Comparison of ENCODE assay signal across 7 mouse cellular contexts in the genomic region with DNA sequence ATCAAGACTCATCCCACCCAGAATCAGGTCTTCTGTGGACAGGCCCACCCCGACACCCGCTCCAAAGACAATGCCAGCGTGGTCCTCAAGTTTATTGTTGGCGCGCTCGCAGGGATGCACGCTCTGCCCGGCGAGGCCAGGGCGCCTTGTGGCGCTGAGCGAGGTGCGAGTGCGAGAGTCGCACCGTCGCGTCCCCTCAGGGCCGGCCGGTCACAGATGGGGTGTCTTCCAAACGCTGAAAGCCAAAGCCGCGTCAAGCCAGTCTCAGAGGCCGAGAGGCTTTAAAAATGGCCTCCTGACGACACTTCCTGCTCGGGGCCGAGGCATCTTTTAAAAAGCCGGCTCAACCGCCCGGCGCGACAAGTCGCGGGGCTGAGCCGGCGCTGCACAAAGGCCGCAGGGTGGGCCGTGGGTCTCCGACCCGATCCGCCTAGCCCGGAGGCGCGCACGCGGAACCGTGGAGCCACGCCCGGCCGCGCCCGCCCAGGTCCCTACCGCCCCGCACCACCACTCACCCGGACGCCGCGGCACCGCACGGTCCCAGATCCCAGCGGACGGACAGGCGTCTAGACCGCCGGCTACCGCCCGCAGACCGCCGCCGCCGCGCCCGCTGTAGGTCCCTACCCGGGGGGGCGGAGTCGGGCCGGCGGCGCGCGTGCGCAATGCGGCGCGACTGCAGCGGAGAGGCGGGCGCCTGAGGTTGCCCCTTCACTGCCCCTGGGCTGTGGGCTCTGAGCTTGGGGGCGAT. TPM values are rescaled to one million over a fixed set of nuclear protein-coding genes. Genes with fewer than 3 reads are reported as not detected.
DNase-seq lines count a peak whose midpoint lies in the region; ATAC-seq and TF ChIP-seq lines count a peak whose summit lies in the region.

A gene (minus strand): TSS at position 663 of the 748 bp plus-strand sequence.

- peak within 1 kb of the TSS; percentile 44 for H3K4me2 ChIP-seq in limb, embryonic 11.5 days (ENCODE audit: low read depth, severe bottlenecking)
- peak within 1 kb of the TSS; percentile 71 for H3K4me2 ChIP-seq in midbrain, embryonic 12.5 days (replicated peaks)

- H3K9me3 ChIP-seq in limb, embryonic 11.5 days (ENCODE audit: control insufficient read depth, low read length): no peaks in the 10 kb centered on the region
- H3K9me3 ChIP-seq in midbrain, embryonic 12.5 days: no peaks in the 10 kb centered on the region

- under 1% methylated on average over 57 of the region's 89 CpGs for WGBS in limb, embryonic 11.5 days
- WGBS in midbrain, embryonic 12.5 days: under 1% methylated on average over 83 of the region's 89 CpGs
- WGBS in small intestine, adult 2 months: under 1% methylated on average over 87 of the region's 89 CpGs

- peak within 1 kb of the TSS; percentile 62 for H3K4me3 ChIP-seq in limb, embryonic 11.5 days (ENCODE audit: low read depth, low read length)
- peak within 1 kb of the TSS; percentile 76 for H3K4me3 ChIP-seq in midbrain, embryonic 12.5 days
- peak within 1 kb of the TSS; percentile 76 for H3K4me3 ChIP-seq in small intestine, adult 2 months (ENCODE audit: low read depth, low read length)

- TF ChIP-seq CTCF in small intestine, adult 2 months (IDR thresholded peaks at IDR 0.05; ENCODE audit: extremely low read depth, insufficient read length, insufficient replicate concordance, low read depth, low read length): no peak

- peak; percentile 88 to 93 for DNase-seq in adrenal gland, postnatal 36 days
- peak; percentile 87 for DNase-seq in embryo, embryonic 9.5 days (ENCODE audit: extremely low spot score)
- peak; percentile 84 to 85 for DNase-seq in heart, adult 18-20 months
- DNase-seq in kidney, adult 18-20 months: peak; percentile 79
- peak; percentile 87 for DNase-seq in limb, embryonic 11.5 days (ENCODE audit: low spot score)

- H3K27ac ChIP-seq in limb, embryonic 11.5 days (replicated peaks; ENCODE audit: low read depth, low read length): peak within 1 kb of the TSS; percentile 69; the same call in 1 of the 2 replicates
- H3K27ac ChIP-seq in midbrain, embryonic 12.5 days (replicated peaks): peak within 1 kb of the TSS; percentile 92
- H3K27ac ChIP-seq in small intestine, adult 2 months (ENCODE audit: insufficient read depth, low read depth, low read length): no peak within 1 kb of the TSS

- H3K4me1 ChIP-seq in limb, embryonic 11.5 days (ENCODE audit: control insufficient read depth, insufficient read depth, low read length): no peaks in the 10 kb centered on the region
- H3K4me1 ChIP-seq in midbrain, embryonic 12.5 days: peaks cover 16% of the 10 kb centered on the region
- peaks cover 3% of the 10 kb centered on the region for H3K4me1 ChIP-seq in small intestine, adult 2 months (ENCODE audit: control insufficient read depth, insufficient read depth, insufficient read length, low read length)

- ATAC-seq in limb, embryonic 11.5 days (ENCODE audit: insufficient number of reproducible peaks, low FRiP score, low TSS enrichment, low read depth): peak; percentile 93
- peak; percentile 97 for ATAC-seq in midbrain, embryonic 12.5 days (ENCODE audit: low FRiP score, low read depth)

- H3K27me3 ChIP-seq in limb, embryonic 11.5 days (ENCODE audit: control insufficient read depth, insufficient read depth, low read length): no peaks in the 10 kb centered on the region
- H3K27me3 ChIP-seq in midbrain, embryonic 12.5 days: 0 out of 2 replicates have a peak, but pooled peaks cover 2% of the 10 kb centered on the region
- no peaks in the 10 kb centered on the region for H3K27me3 ChIP-seq in small intestine, adult 2 months (ENCODE audit: control insufficient read depth, insufficient read depth, low read length)

- TF ChIP-seq POLR2A in small intestine, adult 2 months (IDR thresholded peaks at IDR 0.05; ENCODE audit: low read depth, low read length): no peak

- peak within 1 kb of the TSS; percentile 94 for H3K9ac ChIP-seq in limb, embryonic 11.5 days (ENCODE audit: low read length)
- peak within 1 kb of the TSS; percentile 87 for H3K9ac ChIP-seq in midbrain, embryonic 12.5 days (replicated peaks)

- peaks cover 18% of the 10 kb centered on the region for H3K36me3 ChIP-seq in limb, embryonic 11.5 days (ENCODE audit: control insufficient read depth, insufficient read depth, low read length)
- H3K36me3 ChIP-seq in midbrain, embryonic 12.5 days: peaks cover 37% of the 10 kb centered on the region
- no peaks in the 10 kb centered on the region for H3K36me3 ChIP-seq in small intestine, adult 2 months (ENCODE audit: control insufficient read depth, insufficient read depth, low read length)

RNA-seq across cellular contexts. Expression of the gene that starts here (rescaled TPM):
- total RNA-seq in adrenal gland, postnatal 36 days (2021): 1 to 10 TPM; 6.3 to 6.5 TPM
- 1 to 10 TPM; 4.0 to 4.3 TPM for total RNA-seq in heart, adult 18-20 months (2021)
- polyA plus RNA-seq in limb, embryonic 11.5 days (2014; fragmentation: Nextera tagmentation; extraction: Ambion mirVana): 34.4 and 39.5 TPM in 2 replicates
- polyA plus RNA-seq in midbrain, embryonic 12.5 days (2016; fragmentation: Nextera tagmentation; extraction: Ambion mirVana): 49.1 and 50.1 TPM in 2 replicates
- polyA plus RNA-seq in small intestine, adult 2 months (2012; rRNA removed): 0.14 and 0.33 TPM in 2 replicates

Comparison
In these comparisons a context has a peak if more than half of its experiments do, and no peak if none do; other contexts are left out.
1. RNA of the gene that starts here (polyA plus RNA-seq): 49.1 to 50.1 TPM in midbrain, embryonic 12.5 days and 34.4 to 39.5 TPM in limb, embryonic 11.5 days; 0.14 to 0.33 TPM in small intestine, adult 2 months; every median in the first group is over 10 times any median in the second.
2. Peak in every context shown above with its lines, with median percentiles within 50 percentile points of each other: DNase-seq and H3K4me3 ChIP-seq.